Mouse (Mus musculus) myocyte (in vitro differentiated cells): ENCODE measurements around the gene Ctnnd1. TPM values are rescaled to one million over a fixed set of nuclear protein-coding genes. Genes with fewer than 3 reads are reported as not detected.

ENCODE experiments used
- H3K27me3 ChIP-seq: one replicate; pipeline ENCODE4 v1.6.1; 2011; ENCODE audit not compliant: control insufficient read depth, insufficient read depth, insufficient read length
- H3K36me3 ChIP-seq: one replicate; pipeline ENCODE4 v1.6.1; 2011; ENCODE audit not compliant: control insufficient read depth, insufficient read depth
- H3K4me2 ChIP-seq: one replicate; pipeline ENCODE4 v1.6.1; 2011; ENCODE audit warnings: low read depth, control low read depth
- H3K4me3 ChIP-seq: one replicate; pipeline ENCODE4 v1.5.1; 2011; ENCODE audit warnings: mild to moderate bottlenecking, control low read depth, moderate library complexity
- H3K79me2 ChIP-seq: one replicate; pipeline ENCODE4 v1.6.1; 2011; ENCODE audit not compliant: control insufficient read depth, insufficient read depth
- H3ac ChIP-seq: one replicate; pipeline ENCODE4 v1.6.1; 2011; ENCODE audit not compliant: control insufficient read depth, insufficient read length
- CEBPB ChIP-seq: IDR thresholded peaks from 2 replicates; pipeline ENCODE4 v1.6.1; 2011; ENCODE audit warnings: mild to moderate bottlenecking, moderate library complexity; ENCODE audit not compliant: poor library complexity, insufficient read depth, severe bottlenecking
- E2F4 ChIP-seq: IDR thresholded peaks from one replicate; pipeline ENCODE4 v1.6.1; 2011; ENCODE audit warnings: mild to moderate bottlenecking, control low read depth, moderate library complexity; ENCODE audit not compliant: insufficient read depth
- MAX ChIP-seq: IDR thresholded peaks from one replicate; pipeline ENCODE4 v1.6.1; 2011; ENCODE audit warnings: low read depth, mild to moderate bottlenecking, control low read depth
- MYOD1 ChIP-seq, 3 experiments: IDR thresholded peaks; one replicate each; pipeline ENCODE4 v1.6.1; 2011; ENCODE audit warnings: control low read depth in 2 of 3, low read depth in 2 of 3, mild to moderate bottlenecking in 2 of 3, moderate library complexity in 1 of 3; ENCODE audit not compliant: insufficient read length in 2 of 3, control insufficient read depth in 1 of 3
- MYOG ChIP-seq, 3 experiments: IDR thresholded peaks; one replicate each; pipeline ENCODE4 v1.6.1; 2011; ENCODE audit warnings: control low read depth in 2 of 3, low read depth in 2 of 3, mild to moderate bottlenecking in 2 of 3; ENCODE audit not compliant: insufficient read length in 2 of 3, control insufficient read depth in 1 of 3, insufficient read depth in 1 of 3
- POLR2A ChIP-seq: IDR thresholded peaks from one replicate; pipeline ENCODE4 v1.6.1; 2011; ENCODE audit warnings: low read depth, mild to moderate bottlenecking, control low read depth, moderate library complexity; ENCODE audit not compliant: insufficient read length
- POLR2AphosphoS2 ChIP-seq: IDR thresholded peaks from one replicate; pipeline ENCODE4 v1.6.1; 2011; ENCODE audit warnings: low read depth, control low read depth; ENCODE audit not compliant: insufficient read length
- REST ChIP-seq: IDR thresholded peaks from one replicate; pipeline ENCODE4 v1.6.1; 2011; ENCODE audit warnings: mild to moderate bottlenecking, control low read depth, moderate library complexity; ENCODE audit not compliant: insufficient read depth, insufficient read length
- SRF ChIP-seq: IDR thresholded peaks from one replicate; pipeline ENCODE4 v1.6.1; 2011; ENCODE audit warnings: low read depth; ENCODE audit not compliant: control insufficient read depth, insufficient read length
- TCF12 ChIP-seq: IDR thresholded peaks from one replicate; pipeline ENCODE4 v1.6.1; 2011; ENCODE audit warnings: mild to moderate bottlenecking, control low read depth; ENCODE audit not compliant: poor library complexity, insufficient read depth, severe bottlenecking
- TCF3 ChIP-seq: IDR thresholded peaks from one replicate; pipeline ENCODE4 v1.6.1; 2011; ENCODE audit warnings: low read depth, control low read depth; ENCODE audit not compliant: insufficient read length
- USF1 ChIP-seq: IDR thresholded peaks from one replicate; pipeline ENCODE4 v1.6.1; 2011; ENCODE audit warnings: low read depth, mild to moderate bottlenecking, control low read depth, moderate library complexity
- polyA plus RNA-seq: library from polyadenylated mRNA; unstranded; fragments of >200 nt; fragmentation: generic; extraction: Trizol; gene quantifications from one replicate; pipeline ENCODE4 v1.2.1, GENCODE M21; 2012; ENCODE audit warnings: missing spikeins

Ctnnd1 gene
- polyA plus RNA-seq, 1 experiment: 64.6 TPM

GRCm38 (mm10) chr2:84607842-84608241, 42.7 kb downstream of the Ctnnd1 start:
- no peak overlapping the region for H3ac ChIP-seq
- TF ChIP-seq CEBPB: no peak
- no peak for TF ChIP-seq E2F4
- no peak for TF ChIP-seq MAX
- no peak for TF ChIP-seq TCF3
- no peak for TF ChIP-seq MYOG (IDR thresholded peaks at IDR 0.05; ENCODE audit: control insufficient read depth in 1 of 3, insufficient read depth in 1 of 3, insufficient read length in 2 of 3, low read depth in 2 of 3)
- TF ChIP-seq REST: no peak
- no peak for TF ChIP-seq MYOD1 (IDR thresholded peaks at IDR 0.05; ENCODE audit: control insufficient read depth in 1 of 3, insufficient read length in 2 of 3, low read depth in 2 of 3)
- no peak for TF ChIP-seq USF1
- no peak for TF ChIP-seq TCF12
- no peak for TF ChIP-seq POLR2A
- H3K79me2 ChIP-seq: no peaks in the 10 kb centered on the region
- H3K36me3 ChIP-seq: peaks cover 87% of the 10 kb centered on the region
- H3K4me3 ChIP-seq: no peak overlapping the region
- no peaks in the 10 kb centered on the region for H3K27me3 ChIP-seq
- no peak overlapping the region for H3K4me2 ChIP-seq

- TF ChIP-seq REST (no peak), POLR2A (no peak), MYOD1 (IDR thresholded peaks at IDR 0.05; ENCODE audit: control insufficient read depth in 1 of 3, insufficient read length in 2 of 3, low read depth in 2 of 3) (no peak), TCF3 (no peak), MYOG (IDR thresholded peaks at IDR 0.05; ENCODE audit: control insufficient read depth in 1 of 3, insufficient read depth in 1 of 3, insufficient read length in 2 of 3, low read depth in 2 of 3) (no peak), USF1 (no peak), MAX (no peak), CEBPB (no peak), E2F4 (no peak), TCF12 (no peak), SRF (no peak), POLR2AphosphoS2 (no peak)
- no peaks in the 10 kb centered on the region for H3K27me3 ChIP-seq
Observed at GRCm38 (mm10) chr2:84600977-84601376, 49.6 kb downstream of the Ctnnd1 start.

GRCm38 (mm10) chr2:84599270-84599888, 51.2 kb downstream of the Ctnnd1 start:
- H3K27me3 ChIP-seq: no peaks in the 10 kb centered on the region
- no peaks in the 10 kb centered on the region for H3K79me2 ChIP-seq
- no peak overlapping the region for H3K4me3 ChIP-seq
- H3ac ChIP-seq: no peak overlapping the region
- no peak overlapping the region for H3K4me2 ChIP-seq
- TF ChIP-seq POLR2AphosphoS2: peak; percentile 16
- no peak for TF ChIP-seq MYOD1 (IDR thresholded peaks at IDR 0.05; ENCODE audit: control insufficient read depth in 1 of 3, insufficient read length in 2 of 3, low read depth in 2 of 3)
- TF ChIP-seq CEBPB: no peak
- TF ChIP-seq MYOG (IDR thresholded peaks at IDR 0.05; ENCODE audit: control insufficient read depth in 1 of 3, insufficient read depth in 1 of 3, insufficient read length in 2 of 3, low read depth in 2 of 3): no peak
- no peak for TF ChIP-seq MAX
- H3K36me3 ChIP-seq: peaks cover 64% of the 10 kb centered on the region

More at GRCm38 (mm10) chr2:84600977-84601376, 49.6 kb downstream of the Ctnnd1 start:
- no peak overlapping the region for H3K4me2 ChIP-seq
- peaks cover 71% of the 10 kb centered on the region for H3K36me3 ChIP-seq
- no peak overlapping the region for H3ac ChIP-seq
- no peaks in the 10 kb centered on the region for H3K79me2 ChIP-seq
- no peak overlapping the region for H3K4me3 ChIP-seq

GRCm38 (mm10) chr2:84597123-84597522, 53.4 kb downstream of the Ctnnd1 start:
- TF ChIP-seq USF1: no peak
- no peak for TF ChIP-seq SRF
- no peaks in the 10 kb centered on the region for H3K79me2 ChIP-seq
- H3K4me3 ChIP-seq: no peak overlapping the region
- H3ac ChIP-seq: no peak overlapping the region
- H3K27me3 ChIP-seq: no peaks in the 10 kb centered on the region
- H3K4me2 ChIP-seq: no peak overlapping the region
- H3K36me3 ChIP-seq: peaks cover 43% of the 10 kb centered on the region

- H3ac ChIP-seq: no peak overlapping the region
- no peak overlapping the region for H3K4me2 ChIP-seq
- H3K27me3 ChIP-seq: no peaks in the 10 kb centered on the region
- no peaks in the 10 kb centered on the region for H3K79me2 ChIP-seq
- TF ChIP-seq SRF: no peak
- TF ChIP-seq POLR2A: no peak
- no peak for TF ChIP-seq POLR2AphosphoS2
- no peak for TF ChIP-seq TCF3
- H3K36me3 ChIP-seq: peaks cover 29% of the 10 kb centered on the region
- no peak overlapping the region for H3K4me3 ChIP-seq
Observed at GRCm38 (mm10) chr2:84592801-84593200, 57.8 kb downstream of the Ctnnd1 start.
